Mouse (Mus musculus) spleen, postnatal 10 days (tissue): ENCODE results near the gene Hjurp.

Source experiments
- DNase-seq, 2 experiments: peaks; one replicate each; pipeline ENCODE4 v3.0.0; 2021 to 2022; ENCODE audit warnings: low spot score in 2 of 2

Hjurp gene

GRCm38 (mm10) chr1:88260604-88261377 is 16.6 kb downstream of the Hjurp start:
- DNase-seq: no peak

DNA sequence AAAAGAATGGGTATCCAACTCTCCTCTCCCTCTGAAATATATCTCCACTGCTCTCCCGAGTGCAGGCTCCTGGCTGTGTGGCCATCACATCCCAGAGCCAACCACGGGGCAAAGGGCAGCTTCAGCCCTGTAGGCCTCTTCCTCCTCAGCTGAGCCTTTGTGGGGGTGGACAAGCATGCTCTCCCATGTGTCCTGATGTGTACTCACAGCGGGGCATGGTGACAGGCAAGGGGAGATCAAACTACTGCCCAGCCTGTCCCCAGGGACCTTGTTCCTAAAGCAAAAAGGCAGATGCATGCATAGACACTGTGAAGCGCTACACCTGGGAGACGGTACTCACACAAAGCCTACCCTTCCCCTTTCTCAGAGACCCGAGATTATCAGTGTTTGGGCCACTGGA is 17.3 kb downstream of the Hjurp start:
- DNase-seq: no peak

- DNase-seq: no peak
Observed at GRCm38 (mm10) chr1:88259643-88260024, 17.8 kb downstream of the Hjurp start.

DNA sequence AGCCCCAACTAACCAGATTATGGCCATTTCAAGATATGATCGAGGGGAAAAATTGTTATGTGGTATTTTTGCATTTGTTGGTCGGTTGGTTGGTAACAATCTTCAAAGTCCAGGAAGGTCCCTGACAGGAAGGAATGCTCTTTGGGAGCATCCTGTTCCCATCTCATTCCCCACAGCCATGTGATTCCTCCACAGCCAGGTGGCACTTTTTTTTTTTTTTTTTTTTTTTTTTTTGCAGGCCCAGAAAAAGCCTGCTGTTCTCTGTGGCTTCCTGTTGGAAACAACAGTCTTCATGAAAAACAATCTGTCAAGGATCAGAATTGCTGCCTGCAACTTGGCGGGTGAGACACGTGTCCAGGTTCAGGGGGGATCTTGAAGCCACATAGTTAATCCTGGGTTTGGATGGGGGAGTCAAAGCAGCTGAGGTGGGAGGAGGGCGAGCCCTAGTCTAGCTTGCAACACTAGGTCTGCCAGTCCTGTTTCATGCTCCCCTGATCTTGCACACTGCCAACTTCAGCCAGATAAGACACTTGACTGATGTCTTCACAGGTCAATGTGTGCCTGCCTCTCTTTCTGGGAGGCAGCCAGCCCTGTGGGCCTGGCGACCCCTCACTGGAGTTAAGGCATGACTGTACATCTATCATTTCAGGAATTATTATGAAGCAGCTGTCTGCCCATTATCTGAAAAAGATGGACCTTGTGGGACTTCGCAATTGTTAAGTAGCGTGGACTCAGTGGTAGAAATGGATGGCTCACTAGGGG is 18.4 kb downstream of the Hjurp start:
- DNase-seq: no peak

DNA sequence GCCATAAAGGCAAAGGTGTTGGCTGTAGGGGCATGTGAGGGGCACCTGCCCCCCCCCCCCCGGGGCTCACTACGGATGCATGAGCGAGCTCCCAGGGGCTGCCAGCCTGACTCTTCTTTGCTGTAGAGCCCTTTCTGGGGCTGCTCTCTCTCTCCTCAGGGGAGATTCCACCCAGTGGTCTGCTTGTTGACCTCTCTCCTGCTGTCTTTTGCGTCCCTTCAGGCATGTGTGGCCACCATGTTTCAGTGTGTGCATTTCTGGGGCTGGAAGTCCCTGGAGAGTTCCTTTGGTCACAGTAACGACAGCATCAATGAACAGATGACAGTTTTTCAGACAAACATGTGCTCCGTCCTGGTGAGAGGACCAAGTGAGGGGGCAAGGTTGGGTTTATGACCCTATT is 19.1 kb downstream of the Hjurp start:
- DNase-seq: no peak

DNA sequence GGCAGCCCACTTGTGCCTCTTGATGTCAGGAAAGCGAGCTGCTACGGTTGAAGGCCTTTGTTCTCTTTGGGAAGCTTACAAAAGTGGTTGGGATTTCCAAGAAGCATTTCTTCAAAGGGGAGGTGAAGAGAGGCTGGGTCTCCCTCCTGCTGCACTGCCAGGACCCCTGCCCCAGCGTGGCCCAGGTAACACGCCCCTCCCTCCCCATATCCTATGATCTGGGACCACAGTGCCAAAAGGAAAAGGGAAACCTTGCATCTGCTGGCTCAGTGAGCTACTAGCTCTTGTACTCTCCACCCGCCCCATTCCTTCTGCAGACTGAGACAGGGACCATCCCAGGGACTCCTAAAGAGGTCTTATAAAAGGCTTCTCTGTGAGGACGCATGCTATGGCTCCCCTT is 19.8 kb downstream of the Hjurp start:
- no peak for DNase-seq

DNA sequence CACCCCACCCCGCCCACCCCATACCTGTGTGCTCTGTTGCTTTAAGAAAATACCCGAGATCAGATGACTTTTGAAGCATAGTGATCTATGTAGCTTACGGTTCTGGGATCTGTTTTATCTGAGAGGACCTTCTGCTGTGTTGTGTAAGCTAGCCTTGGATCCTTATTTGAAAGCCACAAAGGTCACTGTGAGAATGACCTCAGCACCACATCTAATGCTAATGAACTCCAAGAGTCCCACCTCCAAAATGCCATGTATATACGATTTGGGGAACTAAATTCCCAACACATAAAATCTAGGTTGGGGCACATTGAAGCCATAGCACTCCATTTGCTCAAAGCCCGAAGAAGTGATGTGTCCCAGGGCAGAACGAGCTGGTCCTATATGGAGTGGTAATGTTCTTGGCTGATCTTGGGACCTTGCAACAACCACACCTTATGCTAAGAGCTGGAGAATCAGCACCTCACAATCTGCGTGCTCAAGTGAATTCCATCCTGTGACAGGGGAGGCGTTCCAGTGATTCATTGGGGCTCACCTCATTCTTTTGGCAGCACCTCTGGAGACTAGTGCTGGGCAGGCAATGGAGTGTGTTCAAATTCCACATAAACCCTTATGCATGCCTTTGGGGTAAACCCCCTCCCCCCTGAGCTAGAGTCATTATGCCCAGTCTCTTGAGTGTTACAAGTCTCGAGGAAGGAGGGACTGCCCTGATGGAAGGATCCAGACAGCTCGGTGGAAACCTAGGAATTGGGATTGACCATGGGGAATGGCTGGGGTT is 20.4 kb downstream of the Hjurp start:
- DNase-seq: no peak

DNA sequence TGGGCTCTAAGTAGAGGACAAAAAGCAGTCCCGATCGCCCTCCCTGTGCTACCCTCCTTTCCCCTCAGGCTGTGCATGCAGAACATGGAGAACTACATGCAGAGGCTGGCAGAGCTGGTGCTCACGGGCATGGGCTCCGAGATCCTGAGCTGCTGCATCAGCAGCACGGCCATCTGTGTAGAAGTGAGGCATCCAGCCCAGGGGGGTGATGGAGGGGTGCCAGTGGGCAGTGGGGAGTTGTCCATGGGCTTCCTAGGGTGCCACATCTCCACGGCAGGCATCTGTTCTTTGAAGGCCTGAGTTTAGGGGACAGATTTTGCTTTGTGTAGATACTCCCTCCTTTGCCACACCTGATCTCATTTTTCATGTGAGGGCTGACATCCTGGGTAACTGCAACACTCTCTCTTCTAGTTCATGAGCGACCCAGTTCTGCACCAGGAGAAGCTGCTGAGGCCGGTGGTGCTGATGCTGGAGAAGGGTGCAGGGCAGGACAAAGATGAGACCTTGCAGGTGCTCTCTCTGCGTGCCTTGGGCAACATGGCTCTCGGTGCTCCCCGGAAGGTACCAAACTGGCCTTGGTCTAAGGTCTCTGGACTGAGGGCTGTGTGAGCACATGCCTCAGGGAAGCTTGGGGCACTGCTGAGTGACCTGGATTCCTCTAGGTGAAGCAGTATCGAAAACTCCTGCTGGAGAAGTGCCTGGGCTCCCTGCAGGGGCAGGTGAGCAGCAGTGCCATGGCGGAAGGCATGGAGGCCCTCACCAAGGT is 21.3 kb downstream of the Hjurp start:
- DNase-seq: no peak

DNA sequence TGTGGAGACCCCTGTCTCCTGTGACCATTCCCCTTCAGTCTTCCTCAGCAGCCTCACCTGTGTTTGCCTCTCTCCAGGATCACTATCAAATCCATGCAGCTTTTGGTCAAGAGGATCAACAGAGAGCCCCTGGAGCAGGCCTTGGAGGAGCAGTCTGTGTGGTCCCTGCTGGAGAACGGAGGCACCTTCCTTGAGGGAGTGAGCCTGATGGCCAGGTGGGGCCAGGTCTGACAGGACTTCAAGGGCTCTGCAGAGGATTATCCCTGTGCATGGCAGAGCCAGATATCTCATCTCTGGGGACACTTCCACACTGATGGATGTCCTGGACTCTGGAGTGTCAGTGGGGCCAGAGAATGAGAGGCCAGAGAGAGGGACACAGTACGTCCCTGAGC is 22.0 kb downstream of the Hjurp start:
- no peak for DNase-seq

- DNase-seq: no peak
Observed at GRCm38 (mm10) chr1:88254793-88255465, 22.5 kb downstream of the Hjurp start.

- no peak for DNase-seq
Observed at GRCm38 (mm10) chr1:88253540-88253939, 23.9 kb downstream of the Hjurp start.

- DNase-seq: no peak
Observed at GRCm38 (mm10) chr1:88253106-88253505, 24.3 kb downstream of the Hjurp start.

DNA sequence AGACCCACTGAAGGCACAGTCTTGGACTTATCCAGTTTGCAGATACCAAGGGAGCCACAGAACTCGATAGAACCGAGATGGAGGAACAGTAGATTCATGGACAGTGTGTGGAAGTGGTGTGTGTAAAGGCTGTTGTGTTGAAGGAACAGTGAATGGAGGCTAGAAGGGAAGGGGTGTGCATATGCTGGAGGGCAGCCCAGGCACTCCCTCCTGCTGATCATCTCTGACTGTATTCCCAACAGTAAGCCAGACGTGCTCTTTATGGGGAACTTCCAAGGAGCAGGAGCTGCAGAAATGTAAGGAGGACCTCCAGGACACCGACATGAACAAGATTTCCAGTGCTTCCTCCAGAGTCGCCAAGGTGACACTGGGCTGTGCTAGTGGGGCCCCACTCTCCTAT is 27.4 kb downstream of the Hjurp start:
- DNase-seq: no peak

DNA sequence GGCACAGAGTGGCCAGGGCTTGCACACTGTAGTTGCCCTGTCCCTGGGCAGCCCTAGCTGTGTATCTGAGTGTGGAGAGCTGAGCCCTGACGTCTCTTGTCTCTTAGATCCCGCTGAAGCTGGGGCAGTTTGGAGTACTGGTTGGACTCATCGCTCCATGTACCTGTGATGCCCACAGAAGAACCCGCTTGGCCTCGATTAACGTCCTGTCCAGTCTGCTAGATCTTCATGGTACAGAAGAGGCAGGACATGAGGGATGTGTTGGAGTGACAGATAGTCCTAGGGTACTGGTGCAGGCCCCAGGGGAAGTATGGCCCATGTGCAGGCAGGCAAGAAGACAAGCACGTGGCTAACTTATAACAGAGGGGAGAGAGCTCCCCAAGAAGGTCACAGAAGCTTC is 27.8 kb downstream of the Hjurp start:
- no peak for DNase-seq

GRCm38 (mm10) chr1:88248658-88249057 is 28.8 kb downstream of the Hjurp start:
- DNase-seq: no peak

GRCm38 (mm10) chr1:88247660-88248059 is 29.8 kb downstream of the Hjurp start:
- DNase-seq: no peak

- DNase-seq: no peak
Observed at GRCm38 (mm10) chr1:88246386-88246785, 31.0 kb downstream of the Hjurp start.

DNA sequence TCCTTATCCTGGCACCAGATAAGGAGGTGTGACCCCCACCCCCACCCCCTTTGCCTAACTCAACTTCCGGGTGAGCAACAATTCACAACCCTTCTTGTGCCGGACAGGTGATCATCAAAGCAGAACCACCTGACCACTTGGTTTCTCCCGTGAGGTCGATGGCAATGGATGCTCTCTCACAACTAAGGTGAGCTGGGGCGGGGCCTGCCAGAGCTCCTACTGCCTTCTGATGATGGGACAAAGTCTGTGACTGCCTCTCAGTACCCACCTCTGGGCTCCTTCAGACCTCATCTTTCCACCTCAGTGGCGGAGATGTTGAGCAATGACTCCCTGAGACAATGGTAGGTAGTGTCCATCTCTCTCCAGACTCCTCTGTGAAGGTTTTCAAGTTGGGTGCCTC is 31.6 kb downstream of the Hjurp start:
- DNase-seq: no peak

- no peak for DNase-seq
Observed at GRCm38 (mm10) chr1:88243861-88244260, 33.6 kb downstream of the Hjurp start.

DNA sequence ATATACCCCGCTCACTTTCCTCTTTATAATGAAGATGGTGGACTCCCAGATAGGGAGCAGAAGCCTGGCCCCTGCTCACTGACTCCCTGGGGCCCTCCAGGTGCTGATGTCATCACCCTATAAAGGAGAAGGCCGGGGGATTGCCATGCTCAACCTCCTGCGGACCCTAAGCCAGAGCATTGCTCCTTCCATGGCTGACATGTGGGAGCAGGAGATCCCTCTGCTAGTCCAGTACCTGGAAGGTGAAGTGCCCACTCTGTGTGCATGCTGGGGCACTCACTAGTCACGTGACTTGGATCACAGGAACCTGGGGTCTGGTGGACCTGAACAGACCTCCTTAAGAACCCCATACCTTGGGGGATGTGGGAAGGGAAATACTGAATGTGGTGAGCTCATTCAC is 36.9 kb downstream of the Hjurp start:
- no peak for DNase-seq

DNA sequence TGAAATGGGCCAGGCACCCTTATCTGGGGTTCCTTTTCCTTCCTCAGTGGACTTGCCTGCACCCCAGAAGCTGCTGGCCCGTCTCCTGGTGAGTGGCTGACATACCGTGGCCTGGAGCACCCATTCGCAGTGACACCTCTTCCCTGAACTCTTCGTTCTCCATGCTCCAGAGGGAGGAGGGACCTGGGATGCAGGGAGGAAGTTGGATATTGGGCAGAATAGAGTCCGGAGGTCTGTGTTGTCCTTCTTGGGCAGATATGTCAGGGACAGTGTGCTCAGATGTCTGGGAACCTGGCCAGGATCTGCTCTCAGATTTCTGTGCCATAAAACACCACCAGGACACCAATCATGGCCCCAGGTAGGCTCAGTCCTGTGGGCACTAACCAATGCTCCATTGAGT is 37.4 kb downstream of the Hjurp start:
- no peak for DNase-seq
